Mouse (Mus musculus): Measurements from ENCODE around the gene Pard3b. TPM values are rescaled to one million over a fixed set of nuclear protein-coding genes. Genes with fewer than 3 reads are reported as not detected.
"Not testable (repeated sequence)": the region's sequence is repeated elsewhere in the genome, so short reads cannot be mapped to it uniquely, and the experiment has no call there.

Gene Pard3b
- polyA plus RNA-seq, 1 experiment from 2014 or later, result 6.8 TPM

DNA sequence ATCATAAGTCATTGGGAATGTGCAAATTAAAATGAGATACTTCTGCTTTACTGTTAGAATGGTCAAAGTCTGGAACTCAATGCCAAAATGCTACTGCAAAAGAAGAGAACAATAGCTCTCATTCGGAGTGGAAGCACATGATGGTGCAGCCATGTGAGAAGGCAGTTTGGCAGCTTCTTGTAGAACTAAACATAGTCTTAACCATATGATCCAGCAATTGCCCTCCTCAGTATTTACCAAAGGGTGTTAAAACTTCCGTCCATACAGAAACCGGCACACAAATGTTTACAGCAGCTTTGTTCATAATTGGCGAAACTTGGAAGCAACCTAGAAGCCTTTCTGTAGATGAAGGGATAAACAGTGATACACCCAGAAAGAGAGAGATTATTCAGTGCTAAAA is 943.9 kb downstream of the Pard3b start:
- DNase-seq (ENCODE audit: low spot score), result no peak
- no peak overlapping the region for H3K4me3 ChIP-seq (ENCODE audit: low read depth, low read length)

DNA sequence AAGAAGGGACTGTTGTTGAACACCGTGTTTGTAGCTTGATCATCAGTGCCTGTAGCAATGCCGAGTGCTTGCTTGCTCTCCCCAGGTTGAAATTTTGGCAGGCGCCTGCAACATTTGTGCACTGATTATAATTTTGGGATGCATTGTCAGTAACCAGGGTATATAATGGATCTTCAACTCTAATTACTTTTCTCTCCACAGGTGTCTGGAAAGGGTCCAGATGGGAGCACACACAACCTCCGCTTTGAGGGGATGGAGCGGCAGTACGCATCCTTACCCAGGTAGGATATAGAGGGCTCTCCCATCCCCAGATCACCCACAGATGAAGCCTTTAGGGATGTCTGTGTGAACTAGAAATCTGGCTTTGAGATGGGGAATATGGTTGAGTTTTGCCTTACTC is 948.9 kb downstream of the Pard3b start:
- no peaks in the 10 kb centered on the region for H3K9me3 ChIP-seq (ENCODE audit: control insufficient read depth, low read length)
- H3K9ac ChIP-seq (ENCODE audit: low read depth, low read length), result no peak overlapping the region
- H3K4me1 ChIP-seq (replicated peaks; ENCODE audit: control insufficient read depth, insufficient read depth, low read length), result no peaks in the 10 kb centered on the region
- no peaks in the 10 kb centered on the region for H3K36me3 ChIP-seq (ENCODE audit: control insufficient read depth, insufficient read depth, low read length)
- 91% methylated on average over 6 of the region's 6 CpGs for WGBS
- H3K4me3 ChIP-seq (ENCODE audit: low read depth, low read length), result no peak overlapping the region
- ATAC-seq (replicated peaks; ENCODE audit: low FRiP score) (no peak), DNase-seq (ENCODE audit: low spot score) (no peak)
- no peaks in the 10 kb centered on the region for H3K27me3 ChIP-seq (replicated peaks; ENCODE audit: control insufficient read depth, insufficient read depth, low read length)
- no peak overlapping the region for H3K27ac ChIP-seq (ENCODE audit: low read depth, low read length)
- H3K4me2 ChIP-seq, result no peak overlapping the region

More for the DNA sequence above, 943.9 kb downstream of the Pard3b start:
- Histone ChIP-seq H3K4me1 (replicated peaks; ENCODE audit: control insufficient read depth, insufficient read depth, low read length) (no peaks in the 10 kb centered on the region), H3K4me2 (no peak overlapping the region), H3K9me3 (ENCODE audit: control insufficient read depth, low read length) (no peaks in the 10 kb centered on the region), H3K36me3 (ENCODE audit: control insufficient read depth, insufficient read depth, low read length) (no peaks in the 10 kb centered on the region), H3K9ac (ENCODE audit: low read depth, low read length) (no peak overlapping the region), H3K27ac (ENCODE audit: low read depth, low read length) (no peak overlapping the region), H3K27me3 (replicated peaks; ENCODE audit: control insufficient read depth, insufficient read depth, low read length) (no peaks in the 10 kb centered on the region)
- ATAC-seq (replicated peaks; ENCODE audit: low FRiP score), result no peak
- 90% methylated on average over 4 of the region's 4 CpGs for WGBS

- no peak overlapping the region for H3K4me3 ChIP-seq (ENCODE audit: low read depth, low read length)
- no peak overlapping the region for H3K27ac ChIP-seq (ENCODE audit: low read depth, low read length)
- H3K9ac ChIP-seq (ENCODE audit: low read depth, low read length), result no peak overlapping the region
- no peaks in the 10 kb centered on the region for H3K36me3 ChIP-seq (ENCODE audit: control insufficient read depth, insufficient read depth, low read length)
- H3K4me2 ChIP-seq, result no peak overlapping the region
- no peaks in the 10 kb centered on the region for H3K4me1 ChIP-seq (replicated peaks; ENCODE audit: control insufficient read depth, insufficient read depth, low read length)
- WGBS, result 60% methylated on average over 6 of the region's 6 CpGs
- ATAC-seq (replicated peaks; ENCODE audit: low FRiP score) (no peak), DNase-seq (ENCODE audit: low spot score) (no peak)
- no peaks in the 10 kb centered on the region for H3K9me3 ChIP-seq (ENCODE audit: control insufficient read depth, low read length)
- H3K27me3 ChIP-seq (replicated peaks; ENCODE audit: control insufficient read depth, insufficient read depth, low read length), result no peaks in the 10 kb centered on the region
Observed at GRCm38 (mm10) chr1:62591296-62592031, 952.8 kb downstream of the Pard3b start.

DNA sequence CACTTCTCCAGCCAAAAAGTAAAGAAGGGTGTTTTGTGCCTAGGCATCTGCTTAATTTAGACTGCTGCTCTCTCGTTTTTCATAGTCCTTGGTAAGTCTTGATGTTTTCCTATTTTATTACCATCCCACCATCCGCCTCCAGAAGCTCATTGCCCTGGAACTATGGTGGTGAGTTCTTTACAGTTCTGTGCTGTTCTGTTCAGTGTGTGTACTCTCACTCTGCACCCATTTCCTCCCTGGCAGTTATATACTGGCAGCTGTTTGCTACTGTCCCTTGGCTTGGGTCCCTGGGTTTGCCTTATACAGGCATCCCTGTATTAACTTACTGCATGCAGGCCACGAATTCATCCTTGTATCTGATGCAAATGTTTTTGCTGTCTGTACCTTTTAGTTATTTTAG is 956.8 kb downstream of the Pard3b start:
- no peaks in the 10 kb centered on the region for H3K27me3 ChIP-seq (replicated peaks; ENCODE audit: control insufficient read depth, insufficient read depth, low read length)
- H3K27ac ChIP-seq (ENCODE audit: low read depth, low read length), result no peak overlapping the region
- no peaks in the 10 kb centered on the region for H3K4me1 ChIP-seq (replicated peaks; ENCODE audit: control insufficient read depth, insufficient read depth, low read length)
- H3K9ac ChIP-seq (ENCODE audit: low read depth, low read length), result no peak overlapping the region
- ATAC-seq (replicated peaks; ENCODE audit: low FRiP score), result no peak
- WGBS, result 70% methylated on average over 3 of the region's 3 CpGs
- no peak for DNase-seq (ENCODE audit: low spot score)
- H3K36me3 ChIP-seq (ENCODE audit: control insufficient read depth, insufficient read depth, low read length), result no peaks in the 10 kb centered on the region
- H3K4me2 ChIP-seq, result no peak overlapping the region
- no peak overlapping the region for H3K4me3 ChIP-seq (ENCODE audit: low read depth, low read length)
- H3K9me3 ChIP-seq (ENCODE audit: control insufficient read depth, low read length), result no peaks in the 10 kb centered on the region

- DNase-seq (ENCODE audit: low spot score) (no peak), ATAC-seq (replicated peaks; ENCODE audit: low FRiP score) (no peak)
- no peak overlapping the region for H3K9ac ChIP-seq (ENCODE audit: low read depth, low read length)
- no peak overlapping the region for H3K4me2 ChIP-seq
- 72% methylated on average over 5 of the region's 5 CpGs for WGBS
- H3K4me1 ChIP-seq (replicated peaks; ENCODE audit: control insufficient read depth, insufficient read depth, low read length), result no peaks in the 10 kb centered on the region
- H3K36me3 ChIP-seq (ENCODE audit: control insufficient read depth, insufficient read depth, low read length), result no peaks in the 10 kb centered on the region
- no peak overlapping the region for H3K4me3 ChIP-seq (ENCODE audit: low read depth, low read length)
- no peaks in the 10 kb centered on the region for H3K9me3 ChIP-seq (ENCODE audit: control insufficient read depth, low read length)
- no peak overlapping the region for H3K27ac ChIP-seq (ENCODE audit: low read depth, low read length)
- no peaks in the 10 kb centered on the region for H3K27me3 ChIP-seq (replicated peaks; ENCODE audit: control insufficient read depth, insufficient read depth, low read length)
Observed at GRCm38 (mm10) chr1:62597751-62598400, 959.3 kb downstream of the Pard3b start.

DNA sequence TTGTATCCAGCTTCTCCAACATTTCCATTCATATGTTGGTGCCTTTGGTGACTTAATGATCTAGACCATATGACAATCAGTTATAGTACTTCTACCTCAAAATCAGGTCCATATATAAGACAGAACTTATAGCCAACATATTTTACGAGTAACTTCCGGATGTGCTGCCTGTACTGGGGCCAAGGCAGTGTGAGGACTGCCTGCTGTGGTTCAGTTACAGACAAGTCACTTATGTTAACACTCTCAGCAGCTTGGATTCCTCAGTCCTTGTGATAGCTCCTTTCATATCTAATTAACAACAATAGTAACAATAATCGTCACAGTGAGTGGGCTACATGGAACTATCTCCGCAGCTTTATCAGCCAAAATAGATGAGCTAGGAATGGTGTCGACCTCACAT is 959.9 kb downstream of the Pard3b start:
- DNase-seq (ENCODE audit: low spot score) (no peak), ATAC-seq (replicated peaks; ENCODE audit: low FRiP score) (no peak)
- no peaks in the 10 kb centered on the region for H3K9me3 ChIP-seq (ENCODE audit: control insufficient read depth, low read length)
- H3K27me3 ChIP-seq (replicated peaks; ENCODE audit: control insufficient read depth, insufficient read depth, low read length), result no peaks in the 10 kb centered on the region
- no peaks in the 10 kb centered on the region for H3K36me3 ChIP-seq (ENCODE audit: control insufficient read depth, insufficient read depth, low read length)
- no peak overlapping the region for H3K4me2 ChIP-seq
- no peak overlapping the region for H3K27ac ChIP-seq (ENCODE audit: low read depth, low read length)
- no peak overlapping the region for H3K4me3 ChIP-seq (ENCODE audit: low read depth, low read length)
- no peaks in the 10 kb centered on the region for H3K4me1 ChIP-seq (replicated peaks; ENCODE audit: control insufficient read depth, insufficient read depth, low read length)
- 77% methylated on average over 5 of the region's 5 CpGs for whole genome bisulfite sequencing
- H3K9ac ChIP-seq (ENCODE audit: low read depth, low read length), result no peak overlapping the region

- H3K4me1 ChIP-seq (replicated peaks; ENCODE audit: control insufficient read depth, insufficient read depth, low read length); DNase-seq (ENCODE audit: low spot score); H3K4me3 ChIP-seq (ENCODE audit: low read depth, low read length); H3K4me2 ChIP-seq; ATAC-seq (replicated peaks; ENCODE audit: low FRiP score); H3K9ac ChIP-seq (ENCODE audit: low read depth, low read length); H3K36me3 ChIP-seq (ENCODE audit: control insufficient read depth, insufficient read depth, low read length); H3K27ac ChIP-seq (ENCODE audit: low read depth, low read length); H3K9me3 ChIP-seq (ENCODE audit: control insufficient read depth, low read length); H3K27me3 ChIP-seq (replicated peaks; ENCODE audit: control insufficient read depth, insufficient read depth, low read length): not testable (repeated sequence)
- WGBS, result 83% methylated on average over 1 of the region's 1 CpGs
Observed at GRCm38 (mm10) chr1:62604644-62605043, 966.0 kb downstream of the Pard3b start.

DNA sequence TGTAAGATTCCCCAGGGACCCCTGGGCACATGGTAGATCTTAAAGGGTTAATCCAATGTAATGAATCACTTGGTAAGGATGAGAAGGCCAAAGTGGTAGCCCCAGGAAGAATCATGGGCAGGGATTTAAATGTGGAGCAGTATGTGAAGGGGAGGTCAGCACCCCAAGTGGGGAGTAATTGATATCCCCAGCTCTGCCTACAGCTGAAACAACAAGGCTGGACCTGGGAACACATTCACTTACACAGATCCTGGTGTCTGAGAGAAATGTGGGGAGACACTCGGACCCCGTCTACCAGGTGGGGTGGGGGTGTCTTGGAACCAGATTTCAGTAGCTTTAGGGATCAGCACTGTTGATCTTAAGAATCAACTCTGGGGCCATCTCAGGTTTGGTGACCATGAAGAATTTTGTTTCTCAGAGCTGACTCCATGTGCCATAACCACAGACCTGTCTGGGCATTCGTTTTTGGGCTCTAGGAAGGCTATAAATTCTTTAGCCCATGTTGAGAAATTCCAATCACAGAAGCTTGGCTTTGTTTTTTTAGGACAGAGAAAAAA is 979.6 kb downstream of the Pard3b start:
- H3K4me2 ChIP-seq, result no peak overlapping the region
- 78% methylated on average over 3 of the region's 3 CpGs for WGBS
- no peak for DNase-seq (ENCODE audit: low spot score)

GRCm38 (mm10) chr1:62619456-62619855 is 980.8 kb downstream of the Pard3b start:
- DNase-seq (ENCODE audit: low spot score), result no peak
- 84% methylated on average over 5 of the region's 5 CpGs for WGBS
- H3K9me3 ChIP-seq (ENCODE audit: control insufficient read depth, low read length), result no peaks in the 10 kb centered on the region

More for the DNA sequence above, 979.6 kb downstream of the Pard3b start:
- Histone ChIP-seq H3K27ac (ENCODE audit: low read depth, low read length) (no peak overlapping the region), H3K4me3 (ENCODE audit: low read depth, low read length) (no peak overlapping the region), H3K27me3 (replicated peaks; ENCODE audit: control insufficient read depth, insufficient read depth, low read length) (no peaks in the 10 kb centered on the region), H3K4me1 (replicated peaks; ENCODE audit: control insufficient read depth, insufficient read depth, low read length) (no peaks in the 10 kb centered on the region), H3K9ac (ENCODE audit: low read depth, low read length) (no peak overlapping the region), H3K36me3 (ENCODE audit: control insufficient read depth, insufficient read depth, low read length) (no peaks in the 10 kb centered on the region), H3K9me3 (ENCODE audit: control insufficient read depth, low read length) (no peaks in the 10 kb centered on the region)
- ATAC-seq (replicated peaks; ENCODE audit: low FRiP score), result no peak

More at GRCm38 (mm10) chr1:62619456-62619855, 980.8 kb downstream of the Pard3b start:
- Histone ChIP-seq H3K4me1 (replicated peaks; ENCODE audit: control insufficient read depth, insufficient read depth, low read length) (no peaks in the 10 kb centered on the region), H3K4me2 (no peak overlapping the region), H3K4me3 (ENCODE audit: low read depth, low read length) (no peak overlapping the region), H3K9ac (ENCODE audit: low read depth, low read length) (no peak overlapping the region), H3K27me3 (replicated peaks; ENCODE audit: control insufficient read depth, insufficient read depth, low read length) (no peaks in the 10 kb centered on the region), H3K27ac (ENCODE audit: low read depth, low read length) (no peak overlapping the region), H3K36me3 (ENCODE audit: control insufficient read depth, insufficient read depth, low read length) (no peaks in the 10 kb centered on the region)
- ATAC-seq (replicated peaks; ENCODE audit: low FRiP score), result no peak
